ENCODE assay signal across 26 mouse cellular contexts in the genomic region with DNA sequence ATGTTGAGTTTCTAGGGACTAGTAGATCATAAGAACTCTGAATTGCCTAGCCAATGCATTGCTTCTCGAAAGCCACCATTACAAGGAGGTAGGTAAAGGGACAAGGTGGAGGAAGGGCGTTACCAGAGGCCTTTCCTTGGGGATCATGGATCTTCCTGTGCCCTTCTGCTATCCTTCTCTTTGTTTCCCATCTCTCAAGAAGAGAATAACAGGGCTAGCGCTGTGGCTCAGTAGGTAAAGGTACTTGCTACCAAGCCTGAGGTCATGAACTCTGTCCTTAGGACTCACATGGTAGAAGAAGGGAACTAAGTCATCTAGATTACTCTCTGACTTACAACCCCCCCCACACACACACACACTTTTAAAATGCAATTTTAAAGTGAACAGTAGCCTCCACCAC.
"Had no signal": no experiment of that assay in that cellular context is flagged by ENCODE, and none has a peak within 500 bp of the region (broad histone marks: within the 10 kb centered on the region; RNA-seq: fewer than 3 reads in every experiment).

No protein-coding gene starts in this region.

- H3K4me1 ChIP-seq: kidney, embryonic 15.5 days; limb, embryonic 12.5 days; liver, embryonic 13.5 days; liver, embryonic 15.5 days had no signal

- H3K4me2 ChIP-seq: heart, embryonic 11.5 days; heart, embryonic 13.5 days; heart, embryonic 15.5 days; hindbrain, embryonic 13.5 days; hindbrain, embryonic 15.5 days; kidney, embryonic 15.5 days; limb, embryonic 12.5 days; liver, embryonic 11.5 days; liver, embryonic 13.5 days; liver, embryonic 15.5 days had no signal

- ATAC-seq: hindbrain, postnatal 0 days; intestine, embryonic 16.5 days had no signal

- H3K36me3 ChIP-seq: heart, embryonic 15.5 days; hindbrain, embryonic 13.5 days; hindbrain, embryonic 15.5 days; kidney, embryonic 15.5 days; limb, embryonic 12.5 days; liver, embryonic 13.5 days; liver, embryonic 15.5 days had no signal

- H3K9ac ChIP-seq: heart, embryonic 13.5 days; heart, embryonic 15.5 days; hindbrain, embryonic 13.5 days; hindbrain, embryonic 15.5 days; kidney, embryonic 15.5 days; limb, embryonic 12.5 days; liver, embryonic 13.5 days; liver, embryonic 15.5 days had no signal

- H3K4me3 ChIP-seq: heart, embryonic 13.5 days; heart, embryonic 15.5 days; hindbrain, embryonic 13.5 days; hindbrain, embryonic 15.5 days; kidney, embryonic 15.5 days; limb, embryonic 12.5 days; liver, embryonic 13.5 days; liver, embryonic 15.5 days had no signal

- H3K27ac ChIP-seq: heart, embryonic 13.5 days; heart, embryonic 15.5 days; hindbrain, embryonic 13.5 days; hindbrain, embryonic 15.5 days; hindbrain, postnatal 0 days; kidney, embryonic 15.5 days; kidney, postnatal 0 days; limb, embryonic 12.5 days; liver, embryonic 13.5 days; liver, embryonic 15.5 days had no signal

- DNase-seq: gastrocnemius, postnatal 14 days; gastrocnemius, postnatal 36 days; heart, adult 18-20 months; heart, postnatal 14 days; kidney, adult 11 months; kidney, adult 2 months; kidney, adult 9 months; kidney, postnatal 14 days; kidney, postnatal 36 days; layer of hippocampus, adult 9-11 months; layer of hippocampus, postnatal 36 days; left cerebral cortex, postnatal 4 days; liver; liver, embryonic 13.5 days had no signal

- H3K9me3 ChIP-seq: heart, embryonic 13.5 days; heart, embryonic 15.5 days; hindbrain, embryonic 15.5 days; kidney, embryonic 15.5 days; limb, embryonic 12.5 days; liver, embryonic 13.5 days; liver, embryonic 15.5 days had no signal

- H3K27me3 ChIP-seq: heart, embryonic 13.5 days; heart, embryonic 15.5 days; hindbrain, embryonic 13.5 days; hindbrain, embryonic 15.5 days; kidney, embryonic 15.5 days; limb, embryonic 12.5 days; liver, embryonic 13.5 days; liver, embryonic 15.5 days had no signal
